Mouse (Mus musculus): ENCODE results near the gene Mlip.

The Mlip gene

GRCm38 (mm10) chr9:77344318-77344717 lies 8.5 kb downstream of the Mlip start:
- DNase-seq = no peak

GRCm38 (mm10) chr9:77340159-77340862 lies 12.5 kb downstream of the Mlip start:
- DNase-seq = no peak

- no peak for DNase-seq
Measured at GRCm38 (mm10) chr9:77339571-77340148, 13.1 kb downstream of the Mlip start.

GRCm38 (mm10) chr9:77335370-77335769 lies 17.4 kb downstream of the Mlip start:
- DNase-seq = no peak

- DNase-seq = no peak
Measured at GRCm38 (mm10) chr9:77318346-77318745, 34.4 kb downstream of the Mlip start.

- no peak for DNase-seq
Measured at GRCm38 (mm10) chr9:77310548-77310947, 42.2 kb downstream of the Mlip start.

- no peak for DNase-seq
Measured at GRCm38 (mm10) chr9:77305417-77305816, 47.4 kb downstream of the Mlip start.

- DNase-seq = no peak
Measured at GRCm38 (mm10) chr9:77302340-77302739, 50.4 kb downstream of the Mlip start.

GRCm38 (mm10) chr9:77287958-77288357 lies 64.8 kb downstream of the Mlip start:
- DNase-seq = no peak

GRCm38 (mm10) chr9:77279371-77279770 lies 73.4 kb downstream of the Mlip start:
- DNase-seq = no peak

GRCm38 (mm10) chr9:77278055-77278454 lies 74.7 kb downstream of the Mlip start:
- DNase-seq = no peak

- DNase-seq = no peak
Measured at GRCm38 (mm10) chr9:77277270-77277669, 75.5 kb downstream of the Mlip start.

GRCm38 (mm10) chr9:77276451-77277154 lies 76.2 kb downstream of the Mlip start:
- no peak for DNase-seq

- DNase-seq = no peak
Measured at GRCm38 (mm10) chr9:77272727-77273126, 80.0 kb downstream of the Mlip start.

- no peak for DNase-seq
Measured at GRCm38 (mm10) chr9:77265268-77266017, 87.3 kb downstream of the Mlip start.

GRCm38 (mm10) chr9:77259052-77259451 lies 93.7 kb downstream of the Mlip start:
- no peak for DNase-seq

GRCm38 (mm10) chr9:77258265-77258664 lies 94.5 kb downstream of the Mlip start:
- DNase-seq = no peak

- DNase-seq = no peak
Measured at GRCm38 (mm10) chr9:77254514-77254913, 98.3 kb downstream of the Mlip start.

- no peak for DNase-seq
Measured at GRCm38 (mm10) chr9:77252761-77253160, 100.0 kb downstream of the Mlip start.

- DNase-seq = no peak
Measured at GRCm38 (mm10) chr9:77252134-77252533, 100.6 kb downstream of the Mlip start.

GRCm38 (mm10) chr9:77251511-77252112 lies 101.2 kb downstream of the Mlip start:
- no peak for DNase-seq

- no peak for DNase-seq
Measured at GRCm38 (mm10) chr9:77198250-77198649, 154.5 kb downstream of the Mlip start.

- no peak for DNase-seq
Measured at GRCm38 (mm10) chr9:77179486-77179885, 173.3 kb downstream of the Mlip start.

Data from cerebellum, adult 11-12 months (tissue).